Mouse (Mus musculus): ENCODE results near the gene Agbl2. TPM values are rescaled to one million over a fixed set of nuclear protein-coding genes. Genes with fewer than 3 reads are reported as not detected.
A peak's percentile ranks its signal among the peaks of the same experiment; 100 is the strongest.

Gene Agbl2
- polyA plus RNA-seq, 1 experiment from 2014 or later = not detected

DNA sequence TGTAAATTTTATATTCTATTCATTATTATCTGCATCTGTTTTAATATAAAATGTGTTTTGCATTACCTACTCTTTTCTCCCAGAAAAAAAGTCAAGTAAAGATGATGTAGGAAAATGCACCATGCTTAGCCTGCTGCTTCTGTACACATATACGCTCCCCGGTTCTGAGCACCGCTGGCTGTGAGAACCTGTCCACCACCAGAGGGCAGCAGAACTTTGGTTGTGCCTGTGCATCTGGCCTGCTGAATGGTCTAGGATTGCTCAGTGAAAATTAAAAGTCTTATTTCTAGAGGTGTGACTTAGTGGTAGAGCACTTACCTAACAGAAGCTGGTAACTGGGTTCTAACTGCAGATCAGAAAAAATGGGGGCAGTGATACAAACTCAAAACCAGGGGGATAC is 84.0 kb downstream of the Agbl2 start:
- H3K4me3 ChIP-seq (ENCODE audit: low read depth, low read length) = no peak overlapping the region
- H3K4me2 ChIP-seq (ENCODE audit: low read depth, low read length) = no peak overlapping the region
- peaks cover 11% of the 10 kb centered on the region for H3K4me1 ChIP-seq (ENCODE audit: insufficient read depth)
- no peaks in the 10 kb centered on the region for H3K9me3 ChIP-seq (ENCODE audit: low read length)
- DNase-seq = peak; percentile 85
- H3K27me3 ChIP-seq (ENCODE audit: insufficient read depth, low read length) = no peaks in the 10 kb centered on the region
- H3K9ac ChIP-seq (replicated peaks) = no peak overlapping the region
- WGBS (ENCODE audit: insufficient replicate concordance) = 25% methylated on average over 3 of the region's 3 CpGs
- ATAC-seq = peak; percentile 77
- H3K36me3 ChIP-seq (replicated peaks; ENCODE audit: insufficient read depth, low read length) = peaks cover 39% of the 10 kb centered on the region
- no peak overlapping the region for H3K27ac ChIP-seq (ENCODE audit: low read depth)
- TF ChIP-seq EP300 (IDR thresholded peaks at IDR 0.05; ENCODE audit: low read depth) (no peak), CTCF (IDR thresholded peaks at IDR 0.05; ENCODE audit: low read depth) (peak; percentile 96)

DNA sequence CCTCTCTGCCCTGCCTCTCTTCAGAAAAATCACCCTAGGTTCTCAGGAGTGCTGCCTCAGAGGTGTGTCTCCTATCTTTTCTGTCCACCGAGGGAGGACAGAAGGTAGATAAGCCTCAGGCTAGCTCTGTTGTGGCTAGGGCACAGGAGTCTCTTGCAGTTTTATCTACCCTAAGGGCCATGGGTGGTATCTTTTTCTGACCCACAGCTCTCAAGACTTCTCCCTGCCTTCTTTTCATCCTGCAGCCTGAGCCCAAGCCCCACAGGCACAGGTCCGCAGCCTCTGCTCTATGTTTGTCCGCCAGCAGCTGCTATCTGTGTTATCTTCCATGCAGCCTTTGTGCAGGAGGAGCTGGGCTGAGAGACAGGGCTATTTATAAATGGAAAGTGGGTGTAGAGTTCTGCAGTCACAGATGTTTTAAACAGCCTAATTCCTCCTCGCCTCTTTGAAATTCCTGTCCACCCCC is 87.6 kb downstream of the Agbl2 start:
- no peak for TF ChIP-seq CTCF (IDR thresholded peaks at IDR 0.05; ENCODE audit: low read depth)
- TF ChIP-seq EP300 (IDR thresholded peaks at IDR 0.05; ENCODE audit: low read depth) = peak; percentile 76; the same call in 1 of the 2 replicates
- no peak overlapping the region for H3K4me3 ChIP-seq (ENCODE audit: low read depth, low read length)
- H3K4me2 ChIP-seq (ENCODE audit: low read depth, low read length) = peak overlapping the region; percentile 64

DNA sequence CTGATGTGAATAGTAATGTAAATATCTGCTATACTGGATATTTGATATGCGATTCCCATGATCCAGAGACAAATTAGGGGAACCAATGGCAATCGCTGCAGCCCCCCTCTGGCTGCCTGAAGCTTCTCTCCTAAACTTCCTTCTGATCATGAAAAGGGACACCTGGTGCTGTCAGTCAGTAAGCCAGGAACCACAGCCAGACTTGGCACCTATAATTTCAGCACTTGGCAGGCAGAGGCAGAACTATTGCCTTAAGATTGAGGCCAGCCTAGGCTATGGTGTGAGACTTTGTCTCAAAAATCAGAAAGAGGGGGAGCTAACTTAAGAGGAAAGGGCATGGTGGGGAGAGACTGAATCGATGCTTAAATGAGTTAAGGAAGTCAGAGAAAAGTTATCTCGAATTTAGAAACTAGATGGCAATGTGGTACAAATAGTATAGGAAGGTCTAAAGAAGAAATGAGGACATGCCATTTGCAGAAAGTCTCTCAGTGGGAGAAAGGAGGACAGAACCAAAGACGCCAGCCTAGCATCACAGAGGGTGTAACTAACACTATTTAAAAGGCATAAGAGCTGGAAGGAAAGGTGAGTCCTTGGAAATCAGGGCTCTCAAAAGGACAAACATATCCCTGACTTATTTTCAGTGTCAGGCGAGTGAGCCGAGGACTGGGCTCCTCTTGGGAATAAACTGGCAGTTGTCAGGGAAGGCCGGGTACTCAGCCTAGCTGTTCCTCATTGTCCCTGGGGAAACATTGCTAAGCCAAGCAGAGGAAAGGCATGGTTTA is 88.8 kb downstream of the Agbl2 start:
- WGBS (ENCODE audit: insufficient replicate concordance) = 61% methylated on average over 8 of the region's 8 CpGs
- Histone ChIP-seq H3K27me3 (ENCODE audit: insufficient read depth, low read length) (no peaks in the 10 kb centered on the region), H3K4me2 (ENCODE audit: low read depth, low read length) (0 out of 2 replicates have a peak overlapping the region, but pooled peaks have one; percentile 64), H3K27ac (ENCODE audit: low read depth) (0 out of 2 replicates have a peak overlapping the region, but pooled peaks have one; percentile 60), H3K9me3 (ENCODE audit: low read length) (no peaks in the 10 kb centered on the region), H3K4me1 (ENCODE audit: insufficient read depth) (peaks cover 11% of the 10 kb centered on the region), H3K36me3 (replicated peaks; ENCODE audit: insufficient read depth, low read length) (0 out of 2 replicates have a peak, but pooled peaks cover 4% of the 10 kb centered on the region), H3K9ac (replicated peaks) (no peak overlapping the region), H3K4me3 (ENCODE audit: low read depth, low read length) (no peak overlapping the region)
- TF ChIP-seq EP300 (IDR thresholded peaks at IDR 0.05; ENCODE audit: low read depth) = no peak
- DNase-seq (no peak), ATAC-seq (no peak)

More for the DNA sequence above, 87.6 kb downstream of the Agbl2 start:
- 15% methylated on average over 4 of the region's 4 CpGs for WGBS (ENCODE audit: insufficient replicate concordance)
- no peaks in the 10 kb centered on the region for H3K27me3 ChIP-seq (ENCODE audit: insufficient read depth, low read length)
- peak; percentile 33 for DNase-seq
- H3K36me3 ChIP-seq (replicated peaks; ENCODE audit: insufficient read depth, low read length) = peaks cover 12% of the 10 kb centered on the region
- ATAC-seq = peak; percentile 79
- H3K9ac ChIP-seq (replicated peaks) = peak overlapping the region; percentile 26; the same call in 1 of the 2 replicates
- no peaks in the 10 kb centered on the region for H3K9me3 ChIP-seq (ENCODE audit: low read length)
- peak overlapping the region; percentile 60 for H3K27ac ChIP-seq (ENCODE audit: low read depth)
- peaks cover 11% of the 10 kb centered on the region for H3K4me1 ChIP-seq (ENCODE audit: insufficient read depth)

DNA sequence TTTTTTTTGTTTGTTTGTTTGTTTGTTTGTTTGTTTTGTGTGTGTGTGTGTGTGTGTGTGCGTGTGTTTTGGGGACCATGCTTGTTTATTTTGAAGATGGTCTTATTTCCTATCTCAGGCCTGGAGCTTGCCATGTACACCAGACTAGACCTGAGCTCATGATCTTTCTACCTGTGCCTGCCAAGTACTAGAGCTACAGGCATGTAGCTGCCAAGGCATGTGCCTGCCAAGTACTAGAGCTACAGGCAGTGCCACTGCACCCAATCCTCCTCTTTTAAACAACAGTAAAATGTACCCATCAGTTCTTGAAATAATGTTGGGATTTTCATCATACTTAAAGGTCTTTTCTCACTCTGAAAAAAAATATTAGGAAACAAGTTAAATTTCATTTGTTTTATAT is 91.5 kb downstream of the Agbl2 start:
- H3K4me3 ChIP-seq (ENCODE audit: low read depth, low read length) = no peak overlapping the region
- no peak overlapping the region for H3K27ac ChIP-seq (ENCODE audit: low read depth)
- no peaks in the 10 kb centered on the region for H3K27me3 ChIP-seq (ENCODE audit: insufficient read depth, low read length)
- H3K9me3 ChIP-seq (ENCODE audit: low read length) = no peaks in the 10 kb centered on the region
- WGBS (ENCODE audit: insufficient replicate concordance) = 74% methylated on average over 1 of the region's 1 CpGs
- H3K4me2 ChIP-seq (ENCODE audit: low read depth, low read length) = no peak overlapping the region
- DNase-seq (no peak), ATAC-seq (no peak)
- TF ChIP-seq EP300 (IDR thresholded peaks at IDR 0.05; ENCODE audit: low read depth) (no peak), CTCF (IDR thresholded peaks at IDR 0.05; ENCODE audit: low read depth) (no peak)
- no peak overlapping the region for H3K9ac ChIP-seq (replicated peaks)
- H3K4me1 ChIP-seq (ENCODE audit: insufficient read depth) = peaks cover 11% of the 10 kb centered on the region
- no peaks in the 10 kb centered on the region for H3K36me3 ChIP-seq (replicated peaks; ENCODE audit: insufficient read depth, low read length)

DNA sequence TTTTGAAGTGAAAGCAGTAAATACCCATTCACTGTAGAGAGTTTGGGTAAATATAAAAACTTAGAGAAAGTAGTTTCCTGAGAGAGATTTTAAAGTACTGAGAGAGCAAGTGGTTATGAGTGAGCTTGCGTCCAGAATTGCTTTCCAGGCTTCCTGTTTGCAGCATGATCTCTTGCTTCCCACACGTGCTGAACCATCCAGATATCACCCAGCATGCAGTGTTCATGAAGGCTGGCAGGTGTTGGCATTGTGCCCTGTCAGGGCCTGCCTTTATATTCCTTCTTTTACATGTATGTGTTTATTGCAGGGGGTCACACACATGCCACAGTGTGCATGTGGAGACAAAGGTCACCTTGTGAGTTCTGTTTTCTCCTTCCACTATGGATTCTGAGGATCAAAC is 92.7 kb downstream of the Agbl2 start:
- TF ChIP-seq CTCF (IDR thresholded peaks at IDR 0.05; ENCODE audit: low read depth) (no peak), EP300 (IDR thresholded peaks at IDR 0.05; ENCODE audit: low read depth) (no peak)
- no peak overlapping the region for H3K4me3 ChIP-seq (ENCODE audit: low read depth, low read length)
- DNase-seq = no peak
- H3K27me3 ChIP-seq (ENCODE audit: insufficient read depth, low read length) = no peaks in the 10 kb centered on the region
- no peak overlapping the region for H3K4me2 ChIP-seq (ENCODE audit: low read depth, low read length)
- WGBS (ENCODE audit: insufficient replicate concordance) = 61% methylated on average over 2 of the region's 2 CpGs
- no peak overlapping the region for H3K27ac ChIP-seq (ENCODE audit: low read depth)
- ATAC-seq = no peak
- H3K4me1 ChIP-seq (ENCODE audit: insufficient read depth) = peaks cover 7% of the 10 kb centered on the region
- H3K9me3 ChIP-seq (ENCODE audit: low read length) = no peaks in the 10 kb centered on the region
- H3K9ac ChIP-seq (replicated peaks) = no peak overlapping the region
- no peaks in the 10 kb centered on the region for H3K36me3 ChIP-seq (replicated peaks; ENCODE audit: insufficient read depth, low read length)

DNA sequence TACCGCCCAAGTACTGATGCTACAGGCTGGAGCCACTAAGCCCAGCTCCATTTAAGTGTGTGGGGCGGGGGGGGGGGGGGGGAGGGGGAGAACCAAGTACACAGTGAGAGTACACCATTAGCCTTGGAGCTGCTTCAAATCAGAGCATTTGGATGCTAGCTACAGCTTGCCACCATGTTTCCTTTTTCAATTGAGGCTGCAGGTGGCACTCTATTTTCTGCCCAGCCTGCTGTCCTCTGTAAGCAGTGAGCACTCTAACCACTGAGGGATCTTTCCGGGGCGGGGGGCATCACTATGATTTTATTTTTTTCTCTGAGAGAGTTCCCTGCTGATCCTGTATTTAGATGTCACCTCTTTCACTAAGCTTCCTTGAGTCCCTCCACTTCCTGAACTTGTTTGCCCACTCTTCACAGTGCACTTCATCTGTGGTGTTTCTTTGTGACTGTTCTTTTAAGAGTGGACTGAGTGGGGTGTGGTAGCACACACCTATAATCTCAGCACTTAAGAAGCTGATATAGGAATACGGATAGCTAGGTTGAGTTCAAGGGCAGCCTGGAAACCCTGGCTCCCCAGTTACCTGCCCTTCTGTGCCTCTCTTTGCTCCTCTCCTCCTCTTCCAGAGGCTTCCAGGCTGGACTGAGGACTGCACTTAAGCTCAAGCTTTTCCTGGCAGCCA is 95.2 kb downstream of the Agbl2 start:
- Histone ChIP-seq H3K27ac (ENCODE audit: low read depth) (no peak overlapping the region), H3K27me3 (ENCODE audit: insufficient read depth, low read length) (no peaks in the 10 kb centered on the region), H3K4me1 (ENCODE audit: insufficient read depth) (no peaks in the 10 kb centered on the region), H3K36me3 (replicated peaks; ENCODE audit: insufficient read depth, low read length) (no peaks in the 10 kb centered on the region), H3K4me3 (ENCODE audit: low read depth, low read length) (no peak overlapping the region), H3K9me3 (ENCODE audit: low read length) (no peaks in the 10 kb centered on the region), H3K9ac (replicated peaks) (no peak overlapping the region), H3K4me2 (ENCODE audit: low read depth, low read length) (no peak overlapping the region)
- no peak for TF ChIP-seq EP300 (IDR thresholded peaks at IDR 0.05; ENCODE audit: low read depth)
- TF ChIP-seq CTCF (IDR thresholded peaks at IDR 0.05; ENCODE audit: low read depth) = no peak
- DNase-seq = no peak
- 52% methylated on average over 5 of the region's 5 CpGs for WGBS (ENCODE audit: insufficient replicate concordance)
- no peak for ATAC-seq

Data from liver, postnatal 0 days (tissue).